Mouse (Mus musculus) embryonic fibroblast, embryonic 13.5 days (primary cell): ENCODE data around the gene Tecpr1.

ENCODE experiments used
- CTCF ChIP-seq: IDR thresholded peaks from 2 replicates; pipeline ENCODE4 v1.5.1; 2011; ENCODE audit warnings: mild to moderate bottlenecking, control low read depth, low read length, moderate library complexity, borderline replicate concordance; ENCODE audit not compliant: insufficient read depth
- POLR2A ChIP-seq: IDR thresholded peaks from 2 replicates; pipeline ENCODE4 v1.6.1; 2011; ENCODE audit warnings: low read depth, mild to moderate bottlenecking, control low read depth, low read length, moderate library complexity

- no peak for TF ChIP-seq CTCF
- TF ChIP-seq POLR2A: no peak
Observed at GRCm38 (mm10) chr5:144189327-144189726, 34.1 kb downstream of the Tecpr1 start.
